Mouse (Mus musculus) lung, adult 2 months (tissue): ENCODE data around the gene Gm13030. TPM values are rescaled to one million over a fixed set of nuclear protein-coding genes. Genes with fewer than 3 reads are reported as not detected.
"Not testable (repeated sequence)": the region's sequence is repeated elsewhere in the genome, so short reads cannot be mapped to it uniquely, and the experiment has no call there.

Experiments used
- DNase-seq: peaks from one replicate; pipeline ENCODE4 v3.0.0; 2022
- H3K4me1 ChIP-seq: fragments of 200-500 bp; 2 replicates; pipeline ENCODE4 v1.6.1; 2011; ENCODE audit warnings: low read length; ENCODE audit not compliant: control insufficient read depth, insufficient read depth
- H3K4me3 ChIP-seq: fragments of 200-500 bp; replicated peaks from 2 replicates; pipeline ENCODE3; 2011; ENCODE audit warnings: low read depth, mild to moderate bottlenecking, control low read depth, low read length; ENCODE audit errors: extremely low read depth
- CTCF ChIP-seq: fragments of 200-500 bp; IDR thresholded peaks from 2 replicates; pipeline ENCODE4 v1.5.1; 2011; ENCODE audit warnings: mild to moderate bottlenecking, low read length, control low read depth; ENCODE audit not compliant: insufficient read depth
- POLR2A ChIP-seq: fragments of 200-500 bp; IDR thresholded peaks from 2 replicates; pipeline ENCODE4 v1.6.1; 2011; ENCODE audit warnings: low read depth, mild to moderate bottlenecking, control low read depth, low read length, borderline replicate concordance; ENCODE audit errors: extremely low read depth
- WGBS: fragments of 180-500 bp; shearing (Covaris S2); methylation state at CpG from one replicate; pipeline ENCODE4 v1.1.7; 2018; 5-methylcytosine and 5-hydroxymethylcytosine counted together
- polyA plus RNA-seq: library from polyadenylated mRNA; depleted of rRNA; stranded (reverse); fragments of >200 nt; gene quantifications from 2 replicates; pipeline ENCODE4 v1.2.3, GENCODE M21; 2012

The Gm13030 gene
- polyA plus RNA-seq, 1 experiment = not detected

DNA sequence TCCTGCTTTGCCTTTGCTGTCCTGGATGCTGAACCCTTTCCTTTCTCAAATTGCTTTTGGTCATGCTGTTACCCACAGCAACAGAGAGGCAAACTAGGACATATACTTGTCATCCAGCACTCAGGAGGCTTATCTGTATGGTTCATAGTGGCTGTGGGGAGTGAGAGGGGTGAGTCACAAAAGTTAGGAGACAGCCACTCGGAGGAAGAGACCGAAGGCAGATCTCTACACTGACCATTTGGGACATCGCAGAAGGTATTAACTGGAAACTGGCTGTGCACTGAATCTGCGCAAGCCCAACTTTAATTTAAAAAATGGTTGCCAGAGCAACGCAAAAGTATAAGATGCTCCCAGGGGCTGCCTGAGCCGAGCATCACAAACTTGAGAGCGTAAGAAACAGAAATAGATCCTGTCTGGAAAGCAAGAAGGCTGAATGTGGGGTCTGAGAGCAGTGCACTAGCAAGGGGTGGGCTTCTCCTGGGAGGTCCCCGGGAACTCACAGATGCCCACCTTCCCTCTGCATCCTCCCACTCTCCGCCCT lies 18.6 kb downstream of the Gm13030 start:
- no peak overlapping the region for H3K4me3 ChIP-seq
- TF ChIP-seq CTCF (no peak), POLR2A (no peak)
- 80% methylated on average over 9 of the region's 9 CpGs for WGBS
- no peaks in the 10 kb centered on the region for H3K4me1 ChIP-seq
- no peak for DNase-seq

DNA sequence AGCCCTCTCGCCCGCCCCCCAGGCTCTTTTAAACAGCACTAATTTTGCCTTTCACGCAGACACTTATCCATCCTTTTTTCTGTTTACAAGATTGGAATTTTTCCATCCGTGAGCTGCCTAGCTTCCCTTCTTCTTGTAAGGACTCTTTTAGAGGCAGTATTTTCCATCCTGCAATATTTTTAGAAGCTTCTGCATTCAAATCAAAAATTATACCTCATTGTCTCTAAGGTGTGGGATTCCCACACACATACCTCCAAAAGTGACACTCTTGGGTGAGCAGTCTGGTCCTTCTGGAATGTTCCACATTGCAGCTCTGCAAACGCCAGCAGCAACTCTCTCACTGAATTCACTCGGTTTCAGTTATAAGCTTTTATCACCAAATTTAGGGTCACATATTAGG lies 20.8 kb downstream of the Gm13030 start:
- H3K4me3 ChIP-seq = no peak overlapping the region
- no peak for TF ChIP-seq CTCF
- no peak for TF ChIP-seq POLR2A
- H3K4me1 ChIP-seq = no peaks in the 10 kb centered on the region
- DNase-seq = no peak
- WGBS = 53% methylated on average over 6 of the region's 6 CpGs

DNA sequence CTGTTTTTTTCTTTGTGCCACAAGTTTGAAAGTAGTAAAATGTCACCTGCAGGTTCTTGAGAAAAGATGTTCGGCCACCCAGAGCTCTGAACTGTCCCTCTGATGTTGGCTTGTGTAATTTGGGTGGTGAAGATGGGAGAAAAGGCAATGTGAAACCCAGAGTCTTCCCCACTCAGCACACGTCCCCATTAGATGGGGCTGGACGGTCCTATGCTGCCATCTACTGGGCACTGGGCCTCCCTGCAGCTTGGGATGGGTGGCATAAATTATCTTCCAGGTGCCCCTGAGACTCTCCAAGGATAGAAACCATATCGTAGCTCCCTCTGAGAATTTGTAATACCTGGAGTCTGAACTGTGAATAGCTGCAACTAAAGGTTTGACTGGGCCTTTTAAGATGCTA lies 22.3 kb downstream of the Gm13030 start:
- 1% methylated on average over 4 of the region's 4 CpGs for WGBS
- TF ChIP-seq POLR2A (no peak), CTCF (peak; percentile 98)
- Histone ChIP-seq H3K4me1 (no peaks in the 10 kb centered on the region), H3K4me3 (no peak overlapping the region)
- DNase-seq = peak; percentile 72

DNA sequence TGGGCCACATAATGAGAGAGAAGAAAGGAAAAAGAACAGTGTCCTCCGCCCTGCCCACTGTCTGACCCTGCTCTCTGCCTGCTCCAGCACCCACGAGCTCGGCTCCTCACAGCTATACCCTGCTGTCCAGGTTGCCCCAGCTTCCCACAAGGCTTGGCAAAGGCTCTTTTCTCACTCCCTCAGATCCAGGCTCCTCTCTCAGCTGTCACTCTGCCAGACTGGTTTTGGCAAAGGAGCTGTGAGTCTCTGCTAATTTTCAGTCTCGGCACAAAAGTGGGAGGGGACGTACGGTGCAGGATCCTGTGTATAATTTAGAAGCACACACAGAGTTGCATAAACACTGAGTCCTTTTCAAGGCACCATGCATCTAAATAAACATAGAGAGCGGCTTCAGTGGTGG lies 32.4 kb downstream of the Gm13030 start:
- H3K4me3 ChIP-seq = no peak overlapping the region
- 60% methylated on average over 7 of the region's 7 CpGs for WGBS
- DNase-seq = no peak

DNA sequence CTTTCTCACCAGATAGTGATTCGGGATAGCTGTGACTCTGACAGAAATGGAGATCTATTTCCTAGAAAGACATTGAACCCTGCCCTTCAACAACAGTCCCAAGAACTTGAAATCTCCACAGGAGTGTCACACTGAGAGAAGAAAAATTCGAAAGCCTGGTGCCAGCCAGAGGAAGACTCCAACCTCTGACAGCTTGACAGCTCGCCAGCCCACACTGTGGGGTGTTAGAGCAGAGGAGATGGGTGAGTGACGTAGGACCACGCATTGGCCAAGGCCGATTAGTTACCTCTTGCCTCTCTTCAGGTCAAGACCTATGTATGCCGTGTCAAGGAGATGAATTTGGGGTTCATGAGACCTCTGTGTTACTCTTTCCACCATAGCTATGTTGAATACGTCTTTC lies 33.0 kb downstream of the Gm13030 start:
- 70% methylated on average over 8 of the region's 8 CpGs for WGBS

More for the DNA sequence above, 32.4 kb downstream of the Gm13030 start:
- no peaks in the 10 kb centered on the region for H3K4me1 ChIP-seq
- TF ChIP-seq POLR2A = no peak
- no peak for TF ChIP-seq CTCF

DNA sequence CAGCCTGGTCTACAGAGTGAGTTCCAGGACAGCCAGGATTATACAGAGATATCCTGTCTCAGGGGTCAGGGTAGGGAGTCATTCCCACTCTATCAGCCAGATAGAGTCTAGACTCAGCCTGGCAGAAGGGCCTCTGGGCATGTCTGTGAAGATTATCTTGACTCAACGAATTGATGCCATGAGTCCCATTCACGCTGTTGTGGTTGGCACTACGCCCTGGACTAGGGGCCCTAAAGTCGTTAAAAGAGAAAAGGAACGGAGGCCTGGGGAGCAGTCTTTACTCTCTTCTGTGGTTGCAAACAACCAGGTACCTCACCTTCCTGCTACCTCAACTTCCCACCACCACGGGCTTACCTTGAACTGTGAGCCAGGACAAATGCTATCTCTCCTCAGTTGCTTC lies 34.0 kb downstream of the Gm13030 start:
- TF ChIP-seq CTCF (no peak), POLR2A (no peak)
- Histone ChIP-seq H3K4me1 (no peaks in the 10 kb centered on the region), H3K4me3 (no peak overlapping the region)
- DNase-seq = no peak
- 73% methylated on average over 6 of the region's 6 CpGs for WGBS

More for the DNA sequence above, 33.0 kb downstream of the Gm13030 start:
- DNase-seq = no peak
- Histone ChIP-seq H3K4me3 (no peak overlapping the region), H3K4me1 (no peaks in the 10 kb centered on the region)
- TF ChIP-seq CTCF (no peak), POLR2A (no peak)

DNA sequence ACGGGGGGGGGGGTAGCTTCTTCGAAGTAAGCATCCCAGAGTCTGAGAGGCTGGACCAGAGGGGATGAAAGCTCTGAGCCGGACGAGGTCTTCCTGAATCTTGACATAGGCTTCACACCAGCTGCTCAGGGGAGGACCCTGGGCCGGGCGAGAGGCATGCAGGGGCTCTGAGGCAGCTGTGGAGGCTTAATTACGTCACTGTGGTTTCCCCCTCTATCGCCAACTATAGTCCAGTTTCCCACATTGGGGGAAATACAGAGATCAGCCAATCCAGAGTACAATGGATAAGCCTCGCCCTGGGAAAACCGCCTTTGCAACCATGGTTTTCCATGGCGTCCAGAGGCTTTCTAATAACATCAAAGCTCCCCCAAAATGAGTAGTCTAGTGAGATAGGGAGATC lies 46.6 kb downstream of the Gm13030 start:
- Histone ChIP-seq H3K4me1 (no peaks in the 10 kb centered on the region), H3K4me3 (no peak overlapping the region)
- TF ChIP-seq POLR2A = no peak
- no peak for TF ChIP-seq CTCF
- no peak for DNase-seq
- WGBS = 37% methylated on average over 11 of the region's 11 CpGs

DNA sequence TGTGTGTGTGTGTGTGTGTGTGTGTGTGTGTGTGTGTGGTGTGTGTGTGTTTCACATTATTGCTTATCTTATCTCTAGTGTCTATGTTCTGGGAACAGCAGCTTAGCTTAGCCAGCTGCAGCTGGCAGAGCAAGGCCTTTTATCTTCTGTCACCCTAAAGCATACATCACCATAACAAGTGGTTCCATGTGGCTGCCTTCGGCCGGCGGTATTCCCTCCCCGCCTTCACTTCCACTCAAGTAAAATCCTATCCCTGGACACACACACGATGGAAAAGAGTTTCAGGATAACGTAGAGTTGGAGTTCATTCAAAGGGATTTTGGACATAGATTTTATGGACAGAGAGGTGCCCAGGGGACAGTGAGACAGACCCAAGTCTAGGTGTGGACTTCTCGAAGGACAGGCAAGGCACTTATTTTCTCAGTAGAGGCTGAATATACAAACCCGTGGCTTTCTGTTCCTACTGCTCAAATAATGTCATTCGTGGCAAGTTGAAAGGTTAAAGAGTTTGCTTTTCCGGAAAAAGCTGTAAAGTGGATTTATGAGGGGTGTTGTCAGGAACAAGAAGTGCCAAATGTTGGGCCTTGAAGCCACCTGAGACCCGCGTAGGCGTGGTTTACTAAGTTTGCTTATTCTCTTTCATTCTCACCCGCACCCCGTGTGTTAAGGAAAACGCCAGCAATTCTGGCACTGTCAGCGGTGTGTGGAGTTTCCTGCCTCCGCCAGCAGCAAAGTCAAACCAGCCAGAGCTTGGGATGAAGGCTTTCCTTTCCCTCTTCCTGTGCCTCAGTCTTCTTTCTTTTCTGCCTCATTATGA lies 47.8 kb downstream of the Gm13030 start:
- no peak overlapping the region for H3K4me3 ChIP-seq
- no peaks in the 10 kb centered on the region for H3K4me1 ChIP-seq
- DNase-seq = no peak
- WGBS = 10% methylated on average over 18 of the region's 18 CpGs
- no peak for TF ChIP-seq CTCF
- no peak for TF ChIP-seq POLR2A

DNA sequence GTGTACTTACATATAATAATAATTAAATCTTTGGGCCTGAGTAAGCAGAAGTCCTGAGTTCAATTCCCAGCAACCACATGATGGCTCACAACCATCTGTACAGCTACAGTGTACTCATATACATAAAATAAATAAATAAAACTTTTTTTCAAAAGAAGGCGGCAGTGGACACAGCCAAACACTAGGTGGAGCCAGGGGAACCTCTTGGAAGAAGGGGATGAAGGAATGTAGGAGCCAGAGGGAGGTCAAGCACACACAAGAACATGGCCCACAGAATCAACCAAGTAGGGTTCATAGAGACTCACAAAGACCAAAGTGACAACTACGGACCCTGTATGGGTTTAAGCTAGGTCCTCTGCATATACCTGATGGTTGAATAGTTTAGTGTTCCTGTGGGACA lies 49.1 kb downstream of the Gm13030 start:
- Histone ChIP-seq H3K4me1 (no peaks in the 10 kb centered on the region), H3K4me3 (no peak overlapping the region)
- WGBS = 81% methylated on average over 2 of the region's 2 CpGs
- TF ChIP-seq CTCF (no peak), POLR2A (no peak)
- DNase-seq = no peak

DNA sequence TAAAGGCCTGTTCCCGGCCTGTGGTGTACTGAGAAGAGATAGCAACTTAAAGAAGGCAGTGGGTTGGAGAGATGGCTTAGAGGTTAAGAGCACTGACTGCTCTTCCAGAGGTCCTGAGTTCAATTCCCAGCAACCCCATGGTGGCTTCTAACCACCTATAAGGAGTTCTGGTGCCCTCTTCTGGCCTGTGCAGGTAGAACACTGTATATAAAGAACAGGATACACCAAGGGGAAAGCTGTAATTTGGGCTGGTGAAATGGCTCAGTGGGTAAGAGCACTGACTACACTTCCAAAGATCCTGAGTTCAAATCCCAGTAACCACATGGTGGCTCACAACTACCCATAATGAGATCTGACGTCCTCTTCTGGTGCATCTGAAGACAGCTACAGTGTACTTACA lies 49.6 kb downstream of the Gm13030 start:
- 80% methylated on average over 2 of the region's 2 CpGs for WGBS
- H3K4me1 ChIP-seq, H3K4me3 ChIP-seq, DNase-seq: not testable (repeated sequence)
